Mouse (Mus musculus) lung, postnatal 14 days (tissue): ENCODE data around the gene Ank3.
"Not testable (repeated sequence)": the region's sequence is repeated elsewhere in the genome, so short reads cannot be mapped to it uniquely, and the experiment has no call there.

Source experiments
- DNase-seq: peaks from one replicate; pipeline ENCODE4 v3.0.0; 2021

Gene Ank3

GRCm38 (mm10) chr10:69862829-69863228 is 464.3 kb downstream of the Ank3 start:
- DNase-seq: no peak

DNA sequence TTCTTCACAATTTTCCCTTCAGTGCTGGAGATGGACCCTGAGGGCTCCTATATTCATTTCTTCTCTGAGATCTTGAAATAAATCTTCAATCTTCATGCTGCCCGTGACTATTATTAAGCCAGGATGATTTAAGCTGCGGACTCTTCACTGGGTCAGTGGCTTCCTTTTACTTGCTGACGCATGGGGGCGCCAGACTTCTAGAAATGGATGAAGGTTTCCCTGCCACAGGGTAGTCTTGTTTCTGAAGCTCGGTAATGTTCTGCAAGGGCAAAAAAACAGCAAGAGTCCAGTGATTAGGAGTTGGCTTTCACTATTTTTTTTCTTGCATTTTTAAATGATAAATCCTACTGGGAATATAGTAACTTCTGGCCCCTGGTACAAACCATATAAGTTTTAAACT is 471.8 kb downstream of the Ank3 start:
- peak; percentile 89 for DNase-seq

DNA sequence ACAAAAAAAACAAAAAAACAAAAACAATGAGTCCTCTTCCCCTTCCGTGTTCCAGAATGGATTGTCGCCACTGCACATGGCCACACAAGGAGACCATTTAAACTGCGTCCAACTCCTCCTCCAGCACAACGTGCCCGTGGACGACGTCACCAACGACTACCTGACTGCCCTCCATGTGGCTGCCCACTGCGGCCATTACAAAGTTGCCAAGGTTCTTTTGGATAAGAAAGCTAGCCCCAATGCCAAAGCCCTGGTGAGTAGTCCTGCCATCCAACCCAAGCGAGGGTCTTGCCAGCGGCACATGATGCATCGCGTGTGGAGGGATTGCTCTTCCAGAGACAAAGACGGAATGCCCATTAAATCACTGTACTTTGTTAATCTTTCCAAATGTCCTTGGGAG is 472.4 kb downstream of the Ank3 start:
- DNase-seq: no peak

DNA sequence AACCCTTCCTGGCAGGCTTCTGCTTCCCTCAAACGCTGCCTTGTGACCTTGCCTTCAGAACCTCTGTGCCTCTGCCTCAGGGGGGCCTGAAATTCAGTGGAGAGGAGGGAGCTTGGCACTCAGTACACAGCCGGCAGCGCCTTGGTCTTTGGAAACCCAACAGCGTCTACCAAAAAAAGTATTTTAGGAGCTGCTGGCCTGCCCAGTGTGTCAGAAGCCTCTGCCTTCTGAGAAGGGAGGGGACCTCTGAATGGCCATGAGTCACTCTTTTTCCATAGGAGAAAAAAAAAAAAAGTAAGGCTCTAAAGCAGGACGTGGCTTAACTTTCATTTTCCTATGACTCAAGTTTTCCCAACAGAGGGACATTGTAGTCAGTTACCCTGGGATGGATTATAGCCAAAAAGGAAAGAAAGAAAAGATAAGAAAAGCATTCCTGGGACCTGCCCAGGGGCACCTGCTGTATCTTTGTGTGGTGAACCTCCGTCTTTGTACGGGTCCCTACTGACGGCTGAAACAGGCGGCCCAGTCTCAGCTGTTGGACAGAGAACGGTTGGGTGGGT is 473.7 kb downstream of the Ank3 start:
- peak; percentile 24 for DNase-seq

- DNase-seq: no peak
Measured at GRCm38 (mm10) chr10:69872892-69873291, 474.3 kb downstream of the Ank3 start.

DNA sequence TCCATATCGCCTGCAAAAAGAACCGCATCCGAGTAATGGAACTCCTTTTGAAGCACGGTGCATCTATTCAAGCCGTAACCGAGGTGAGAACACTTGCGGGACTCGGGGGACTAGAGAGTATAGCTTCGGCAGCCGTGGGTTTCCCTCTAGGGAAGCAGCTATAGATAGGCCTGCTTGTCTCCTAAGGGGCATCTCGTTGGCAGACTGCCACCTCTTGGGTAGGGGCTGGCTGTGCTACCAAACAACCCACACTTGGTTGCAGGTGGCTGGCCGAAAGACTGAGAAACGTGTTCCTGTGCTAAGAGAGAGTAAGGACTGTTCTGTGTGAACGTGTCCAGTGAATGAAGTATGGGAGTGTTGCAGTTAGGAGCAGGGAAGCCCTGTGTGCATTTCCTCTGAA is 476.2 kb downstream of the Ank3 start:
- no peak for DNase-seq

DNA sequence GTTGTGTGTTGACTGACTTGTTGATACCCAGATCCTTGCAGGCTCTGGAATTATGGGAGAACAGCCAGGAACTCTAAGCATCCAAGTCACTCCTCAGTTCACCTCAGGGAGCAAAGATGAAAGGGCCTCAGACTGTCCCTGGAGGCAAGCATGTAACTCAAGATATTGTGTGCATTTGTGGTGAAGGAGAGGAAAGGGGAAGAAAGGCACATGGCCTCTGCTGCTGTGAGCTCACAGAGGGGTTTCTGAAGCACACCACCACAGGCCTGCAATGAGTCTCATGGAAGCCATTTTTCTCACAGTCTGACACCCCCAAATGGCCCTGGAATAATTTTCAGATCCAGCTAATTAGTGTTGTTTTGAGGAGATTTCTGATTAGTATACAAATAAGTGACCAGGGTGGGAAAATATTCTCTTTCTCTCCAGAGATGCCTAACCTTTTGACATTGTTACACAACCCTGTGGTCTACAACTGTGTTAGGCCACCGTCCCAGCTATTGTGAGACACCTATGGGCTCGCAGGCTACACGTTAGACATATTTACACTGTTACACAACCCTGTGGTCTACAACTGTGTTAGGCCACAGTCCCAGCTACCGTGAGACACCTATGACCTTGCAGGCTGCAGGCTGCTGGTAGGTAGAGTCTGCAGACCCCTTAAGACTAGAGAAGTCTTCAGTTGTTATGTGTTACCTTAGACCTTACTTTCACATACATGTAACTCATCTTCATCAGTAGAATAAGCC is 485.5 kb downstream of the Ank3 start:
- no peak for DNase-seq

- DNase-seq: peak; percentile 60
Measured at GRCm38 (mm10) chr10:69888399-69888798, 489.8 kb downstream of the Ank3 start.

DNA sequence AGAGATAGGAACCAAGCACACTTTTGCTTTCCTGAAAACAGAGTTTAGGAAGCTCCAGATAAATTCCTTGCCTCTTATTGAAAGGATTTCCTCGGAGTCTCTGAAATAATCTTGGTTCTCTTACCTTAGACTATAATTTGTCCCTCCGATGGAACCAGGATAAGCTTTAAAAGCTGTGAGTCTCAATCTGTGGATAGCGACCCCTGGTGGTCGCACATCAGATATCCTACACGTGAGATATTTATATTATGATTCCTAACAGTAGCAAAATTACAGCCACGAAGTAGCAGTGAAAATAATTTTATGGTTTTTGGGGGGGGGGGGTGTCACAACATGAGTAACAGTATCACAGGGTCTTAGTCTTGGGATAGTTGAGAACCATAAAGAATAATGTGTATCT is 491.2 kb downstream of the Ank3 start:
- peak; percentile 60 for DNase-seq

- no peak for DNase-seq
Measured at GRCm38 (mm10) chr10:69890389-69890985, 491.9 kb downstream of the Ank3 start.

GRCm38 (mm10) chr10:69892162-69892561 is 493.6 kb downstream of the Ank3 start:
- DNase-seq: no peak

- DNase-seq: no peak
Measured at GRCm38 (mm10) chr10:69895606-69896005, 497.0 kb downstream of the Ank3 start.

- DNase-seq: no peak
Measured at GRCm38 (mm10) chr10:69897927-69898326, 499.4 kb downstream of the Ank3 start.

DNA sequence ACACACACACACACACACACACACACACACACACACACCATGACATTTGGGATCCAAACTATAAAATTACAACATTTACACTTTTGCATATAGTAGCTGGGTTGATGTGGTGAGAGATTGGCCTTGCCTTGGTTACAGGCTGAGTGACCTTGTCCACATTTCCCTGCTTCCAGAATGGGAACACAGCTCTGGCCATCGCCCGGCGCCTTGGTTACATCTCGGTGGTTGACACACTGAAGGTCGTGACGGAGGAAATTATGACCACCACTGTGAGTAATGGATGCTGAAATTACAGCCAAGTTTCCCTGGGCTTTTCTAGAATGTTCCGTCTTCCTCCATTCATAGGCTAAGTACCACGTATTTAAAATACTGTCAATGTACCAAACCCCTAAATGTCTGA is 500.2 kb downstream of the Ank3 start:
- no peak for DNase-seq

- no peak for DNase-seq
Measured at GRCm38 (mm10) chr10:69899788-69900187, 501.2 kb downstream of the Ank3 start.

GRCm38 (mm10) chr10:69902024-69902423 is 503.5 kb downstream of the Ank3 start:
- DNase-seq: no peak

DNA sequence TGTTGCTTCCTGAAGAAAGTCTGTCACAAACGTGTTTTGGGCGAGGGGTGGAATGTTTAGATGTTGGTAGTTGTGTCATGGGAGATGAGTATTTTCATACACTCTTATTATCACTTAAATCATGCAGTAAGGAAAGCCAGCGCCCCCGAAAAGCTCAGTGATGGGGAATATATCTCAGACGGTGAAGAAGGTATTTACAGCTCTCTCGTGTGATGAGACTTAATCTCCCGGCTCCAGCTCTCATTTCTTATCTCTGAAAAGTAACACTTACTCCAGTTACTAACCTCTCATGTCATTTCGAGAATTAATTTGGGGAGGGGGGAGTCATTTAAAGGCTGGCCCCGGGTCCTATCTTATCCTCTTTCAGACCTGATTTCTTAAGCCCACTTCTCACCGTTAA is 505.7 kb downstream of the Ank3 start:
- no peak for DNase-seq

GRCm38 (mm10) chr10:69907795-69908764 is 509.5 kb downstream of the Ank3 start:
- DNase-seq: no peak

DNA sequence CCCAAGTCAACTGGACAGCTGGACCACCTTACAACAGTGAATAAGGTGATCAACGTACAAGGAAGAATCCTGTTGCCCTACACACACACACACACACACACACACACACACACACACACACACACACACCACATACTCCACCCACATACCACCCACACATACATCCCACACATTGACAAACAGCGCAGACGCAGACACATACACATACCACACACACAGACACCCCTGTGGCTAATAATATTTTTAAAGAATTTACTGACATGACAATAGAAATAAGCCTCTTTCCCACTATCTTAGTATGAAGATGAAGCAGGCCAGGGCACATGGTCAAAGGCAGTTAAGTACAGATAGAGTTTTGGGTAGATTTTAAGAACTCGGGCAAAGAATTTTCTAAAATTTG is 511.3 kb downstream of the Ank3 start:
- DNase-seq: no peak

DNA sequence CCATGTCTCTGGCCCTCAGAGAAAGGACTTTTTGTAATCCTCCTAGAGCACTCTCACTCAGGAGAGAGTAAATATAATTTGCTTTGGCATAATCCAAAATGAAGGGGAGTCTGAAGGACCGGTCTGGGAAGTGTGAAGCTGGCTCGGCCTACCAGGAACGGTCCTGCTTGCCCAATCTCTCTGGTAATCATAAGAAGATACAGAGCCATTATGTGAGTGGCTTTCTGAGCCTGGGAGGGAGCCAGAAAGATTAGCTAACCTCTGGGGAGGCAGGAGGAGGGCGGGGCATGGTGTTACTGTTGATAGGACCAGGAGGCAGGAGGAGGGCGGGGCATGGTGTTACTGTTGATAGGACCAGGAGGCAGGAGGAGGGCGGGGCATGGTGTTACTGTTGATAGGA is 511.7 kb downstream of the Ank3 start:
- peak; percentile 74 for DNase-seq

DNA sequence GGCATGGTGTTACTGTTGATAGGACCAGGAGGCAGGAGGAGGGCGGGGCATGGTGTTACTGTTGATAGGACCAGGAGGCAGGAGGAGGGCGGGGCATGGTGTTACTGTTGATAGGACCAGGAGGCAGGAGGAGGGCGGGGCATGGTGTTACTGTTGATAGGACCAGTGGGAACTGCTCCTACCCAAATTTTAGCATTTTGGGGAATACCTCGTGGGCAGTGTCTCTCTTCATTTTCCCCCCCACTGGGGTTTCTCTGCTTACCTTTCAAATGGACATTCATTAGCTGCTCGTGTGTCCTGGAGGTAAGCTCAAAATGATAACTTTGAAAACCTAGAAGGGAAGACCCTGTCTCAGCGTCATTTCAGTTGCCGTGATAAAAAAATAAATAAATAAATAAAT is 512.2 kb downstream of the Ank3 start:
- DNase-seq: not testable (repeated sequence)

DNA sequence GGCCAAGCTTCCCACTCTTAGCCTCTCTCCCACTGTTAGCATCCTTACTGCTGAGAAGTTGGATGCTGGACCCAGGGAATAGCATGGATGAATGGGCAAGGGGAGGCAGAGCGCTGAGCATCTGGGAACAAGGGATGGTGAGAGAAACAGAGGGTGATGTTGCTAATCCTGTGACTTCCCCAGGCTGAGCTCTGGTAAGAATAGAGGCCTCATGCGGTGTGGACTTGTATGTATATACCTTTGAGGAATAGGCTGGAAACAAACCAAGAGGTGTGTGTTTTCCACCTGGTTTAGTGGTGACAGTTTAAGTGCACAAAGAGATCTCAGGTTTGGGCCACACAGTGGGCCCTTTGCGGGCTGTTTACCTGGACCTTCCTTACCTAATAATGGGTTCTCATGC is 517.0 kb downstream of the Ank3 start:
- no peak for DNase-seq

DNA sequence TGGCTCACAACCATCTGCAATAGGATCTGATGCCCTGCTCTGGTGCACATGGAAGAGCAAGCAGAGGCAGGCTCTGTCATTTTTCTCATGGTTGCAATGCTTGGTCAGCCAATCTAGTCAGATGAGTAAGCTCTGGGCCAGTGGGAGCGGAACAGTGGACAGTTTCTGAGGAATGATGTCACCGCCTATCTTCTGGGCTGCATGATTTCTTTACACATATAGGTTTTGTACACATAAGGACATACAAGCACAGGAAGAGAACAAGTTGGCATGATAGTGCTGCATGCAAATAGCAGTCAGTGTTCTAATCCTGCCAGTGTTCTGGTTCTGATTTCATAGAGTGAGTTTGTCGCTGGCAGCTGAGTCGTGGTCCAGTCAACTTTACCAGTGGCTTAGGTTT is 517.6 kb downstream of the Ank3 start:
- no peak for DNase-seq
